Comparison of ENCODE assay signal across 15 mouse cellular contexts in genomic region chr3:29541477-29542079, GRCm38 (mm10).
A peak's percentile ranks its signal among the peaks of the same experiment; 100 is the strongest.
DNase-seq lines count a peak whose midpoint lies in the region; ATAC-seq lines count a peak whose summit lies in the region.
"Had no signal": no experiment of that assay in that cellular context is flagged by ENCODE, and none has a peak within 500 bp of the region (broad histone marks: within the 10 kb centered on the region; RNA-seq: fewer than 3 reads in every experiment).

No protein-coding gene starts in this region.

- peak; percentile 87 for ATAC-seq in neural tube, embryonic 12.5 days (ENCODE audit: low FRiP score, low read depth)
- ATAC-seq in forebrain, embryonic 12.5 days (ENCODE audit: low FRiP score) = peak; percentile 92
- peak; percentile 70; the same call in 1 of the 2 replicates for ATAC-seq in hindbrain, embryonic 14.5 days (ENCODE audit: low FRiP score)
- ATAC-seq: activated CD4-positive, CD25-positive, alpha-beta regulatory T cell, adult 4 months; intestine, embryonic 15.5 days had no signal

- WGBS in neural tube, embryonic 12.5 days = 6% methylated on average over 1 of the region's 1 CpGs
- WGBS in forebrain, embryonic 12.5 days = 11% methylated on average over 1 of the region's 1 CpGs
- whole genome bisulfite sequencing in hindbrain, embryonic 14.5 days = 12% methylated on average over 1 of the region's 1 CpGs

- no peaks in the 10 kb centered on the region for H3K4me1 ChIP-seq in neural tube, embryonic 12.5 days
- H3K4me1 ChIP-seq in forebrain, embryonic 12.5 days = peaks cover 11% of the 10 kb centered on the region
- no peaks in the 10 kb centered on the region for H3K4me1 ChIP-seq in hindbrain, embryonic 14.5 days (replicated peaks; ENCODE audit: control insufficient read depth, insufficient read depth, low read length)
- H3K4me1 ChIP-seq: embryonic facial prominence, embryonic 13.5 days; intestine, embryonic 15.5 days had no signal

- no peaks in the 10 kb centered on the region for H3K27me3 ChIP-seq in neural tube, embryonic 12.5 days (replicated peaks)
- H3K27me3 ChIP-seq in forebrain, embryonic 12.5 days = no peaks in the 10 kb centered on the region
- no peaks in the 10 kb centered on the region for H3K27me3 ChIP-seq in hindbrain, embryonic 14.5 days (ENCODE audit: control insufficient read depth, insufficient read depth, low read length)
- H3K27me3 ChIP-seq: embryonic facial prominence, embryonic 13.5 days; intestine, embryonic 15.5 days had no signal

- no peak overlapping the region for H3K9ac ChIP-seq in neural tube, embryonic 12.5 days
- H3K9ac ChIP-seq in forebrain, embryonic 12.5 days = no peak overlapping the region
- H3K9ac ChIP-seq in hindbrain, embryonic 14.5 days = no peak overlapping the region
- H3K9ac ChIP-seq: embryonic facial prominence, embryonic 13.5 days; intestine, embryonic 15.5 days had no signal

- no peak overlapping the region for H3K27ac ChIP-seq in neural tube, embryonic 12.5 days
- H3K27ac ChIP-seq in forebrain, embryonic 12.5 days = no peak overlapping the region
- no peak overlapping the region for H3K27ac ChIP-seq in hindbrain, embryonic 14.5 days
- H3K27ac ChIP-seq: embryonic facial prominence, embryonic 13.5 days; intestine, embryonic 15.5 days had no signal

- no peak for DNase-seq in neural tube, embryonic 10.5 days (ENCODE audit: extremely low spot score, low spot score)
- DNase-seq in hindbrain, embryonic 14.5 days (ENCODE audit: low spot score) = no peak
- DNase-seq in retina, postnatal 1 day = peak; percentile 32
- no peak for DNase-seq in frontal cortex, postnatal 36 days (ENCODE audit: low spot score in 2 of 2)
- DNase-seq in cerebellum, adult 9-11 months = no peak
- no peak for DNase-seq in right cerebral cortex, postnatal 10 days (ENCODE audit: low spot score in 2 of 2)
- DNase-seq: cerebellum, adult 8-10 months; heart, adult 11 months; kidney, postnatal 14 days; left cerebral cortex, postnatal 4 days had no signal

- no peaks in the 10 kb centered on the region for H3K9me3 ChIP-seq in neural tube, embryonic 12.5 days
- no peaks in the 10 kb centered on the region for H3K9me3 ChIP-seq in forebrain, embryonic 12.5 days
- no peaks in the 10 kb centered on the region for H3K9me3 ChIP-seq in hindbrain, embryonic 14.5 days (ENCODE audit: control insufficient read depth, low read length)
- H3K9me3 ChIP-seq: embryonic facial prominence, embryonic 13.5 days; intestine, embryonic 15.5 days had no signal

- H3K4me2 ChIP-seq in neural tube, embryonic 12.5 days (replicated peaks) = no peak overlapping the region
- H3K4me2 ChIP-seq in forebrain, embryonic 12.5 days = no peak overlapping the region
- H3K4me2 ChIP-seq in hindbrain, embryonic 14.5 days (replicated peaks) = no peak overlapping the region
- H3K4me2 ChIP-seq: embryonic facial prominence, embryonic 13.5 days; intestine, embryonic 15.5 days had no signal

- no peak overlapping the region for H3K4me3 ChIP-seq in neural tube, embryonic 12.5 days
- no peak overlapping the region for H3K4me3 ChIP-seq in forebrain, embryonic 12.5 days (replicated peaks)
- H3K4me3 ChIP-seq in hindbrain, embryonic 14.5 days (replicated peaks; ENCODE audit: low read length) = no peak overlapping the region
- H3K4me3 ChIP-seq: embryonic facial prominence, embryonic 13.5 days; intestine, embryonic 15.5 days had no signal

- no peaks in the 10 kb centered on the region for H3K36me3 ChIP-seq in neural tube, embryonic 12.5 days
- H3K36me3 ChIP-seq in forebrain, embryonic 12.5 days (replicated peaks) = no peaks in the 10 kb centered on the region
- no peaks in the 10 kb centered on the region for H3K36me3 ChIP-seq in hindbrain, embryonic 14.5 days (replicated peaks; ENCODE audit: control insufficient read depth, insufficient read depth)
- H3K36me3 ChIP-seq: embryonic facial prominence, embryonic 13.5 days; intestine, embryonic 15.5 days had no signal
